In genomic region chr8:85466056-85466455, GRCm38 (mm10) we compare ENCODE assay signal across 29 mouse cellular contexts. TPM values are rescaled to one million over a fixed set of nuclear protein-coding genes. Genes with fewer than 3 reads are reported as not detected.
"Had no signal": no experiment of that assay in that cellular context is flagged by ENCODE, and none has a peak within 500 bp of the region (broad histone marks: within the 10 kb centered on the region; RNA-seq: fewer than 3 reads in every experiment).

No protein-coding gene starts in this region.

- H3K27ac ChIP-seq: limb, embryonic 10.5 days; limb, embryonic 12.5 days; limb, embryonic 13.5 days; limb, embryonic 15.5 days; liver, embryonic 12.5 days; liver, embryonic 13.5 days; liver, embryonic 14.5 days; liver, embryonic 15.5 days; lung, embryonic 15.5 days; macrophage; midbrain, embryonic 10.5 days; midbrain, embryonic 12.5 days; midbrain, embryonic 13.5 days; midbrain, embryonic 15.5 days; neural tube, embryonic 12.5 days; neural tube, embryonic 13.5 days had no signal

- H3K4me1 ChIP-seq: limb, embryonic 10.5 days; limb, embryonic 12.5 days; limb, embryonic 13.5 days; limb, embryonic 15.5 days; megakaryocyte, embryonic 14.5 days; midbrain, embryonic 10.5 days; midbrain, embryonic 12.5 days; midbrain, embryonic 13.5 days; midbrain, embryonic 15.5 days; neural tube, embryonic 12.5 days; neural tube, embryonic 13.5 days had no signal

- DNase-seq: left cerebral cortex, postnatal 4 days; liver, embryonic 13.5 days; liver, postnatal 0 days; lung, adult 18-20 months; lung, adult 2 months; lung, embryonic 14.5 days; lung, postnatal 10 days; lung, postnatal 14 days; lung, postnatal 36 days; lung, postnatal 4 days; midbrain, embryonic 14.5 days had no signal

- H3K36me3 ChIP-seq: limb, embryonic 10.5 days; limb, embryonic 12.5 days; limb, embryonic 13.5 days; limb, embryonic 15.5 days; liver, embryonic 12.5 days; liver, embryonic 13.5 days; liver, embryonic 15.5 days; lung, embryonic 15.5 days; midbrain, embryonic 10.5 days; midbrain, embryonic 12.5 days; midbrain, embryonic 13.5 days; midbrain, embryonic 15.5 days; neural tube, embryonic 12.5 days; neural tube, embryonic 13.5 days had no signal

- H3K9ac ChIP-seq: limb, embryonic 12.5 days; limb, embryonic 13.5 days; limb, embryonic 15.5 days; liver, embryonic 12.5 days; liver, embryonic 13.5 days; liver, embryonic 14.5 days; liver, embryonic 15.5 days; liver, postnatal 0 days; lung, embryonic 14.5 days; lung, embryonic 15.5 days; midbrain, embryonic 12.5 days; midbrain, embryonic 13.5 days; midbrain, embryonic 15.5 days; neural tube, embryonic 12.5 days; neural tube, embryonic 13.5 days had no signal

- H3K27me3 ChIP-seq: limb, embryonic 12.5 days; limb, embryonic 13.5 days; limb, embryonic 15.5 days; liver, embryonic 13.5 days; liver, embryonic 15.5 days; lung, embryonic 15.5 days; midbrain, embryonic 12.5 days; midbrain, embryonic 13.5 days; midbrain, embryonic 15.5 days; neural tube, embryonic 12.5 days; neural tube, embryonic 13.5 days had no signal

- H3K4me3 ChIP-seq: limb, embryonic 10.5 days; limb, embryonic 12.5 days; limb, embryonic 13.5 days; limb, embryonic 15.5 days; liver, embryonic 12.5 days; liver, embryonic 13.5 days; liver, embryonic 15.5 days; lung, embryonic 15.5 days; megakaryocyte, embryonic 14.5 days; midbrain, embryonic 10.5 days; midbrain, embryonic 12.5 days; midbrain, embryonic 13.5 days; midbrain, embryonic 15.5 days; myocyte; neural tube, embryonic 12.5 days; neural tube, embryonic 13.5 days had no signal

RNA-seq across cellular contexts. Expression of gene Gpt2, which starts 26.3 kb away (rescaled TPM):
- total RNA-seq: monocyte, adult 5-6 weeks had no signal
